Mouse (Mus musculus) thymus, adult 2 months (tissue): Measurements from ENCODE around the gene Ptpa.

Experiments used
- CTCF ChIP-seq: fragments of 200-500 bp; IDR thresholded peaks from 2 replicates; pipeline ENCODE4 v1.5.1; 2012; ENCODE audit warnings: mild to moderate bottlenecking, control low read depth, low read length, moderate library complexity, borderline replicate concordance; ENCODE audit not compliant: control insufficient read depth, poor library complexity, insufficient read depth; ENCODE audit errors: extremely low read depth
- POLR2A ChIP-seq: fragments of 200-500 bp; IDR thresholded peaks from 2 replicates; pipeline ENCODE4 v1.6.1; 2012; ENCODE audit warnings: mild to moderate bottlenecking, low read length, control low read depth, moderate library complexity; ENCODE audit not compliant: control insufficient read depth, poor library complexity, insufficient read depth; ENCODE audit errors: extremely low read depth

DNA sequence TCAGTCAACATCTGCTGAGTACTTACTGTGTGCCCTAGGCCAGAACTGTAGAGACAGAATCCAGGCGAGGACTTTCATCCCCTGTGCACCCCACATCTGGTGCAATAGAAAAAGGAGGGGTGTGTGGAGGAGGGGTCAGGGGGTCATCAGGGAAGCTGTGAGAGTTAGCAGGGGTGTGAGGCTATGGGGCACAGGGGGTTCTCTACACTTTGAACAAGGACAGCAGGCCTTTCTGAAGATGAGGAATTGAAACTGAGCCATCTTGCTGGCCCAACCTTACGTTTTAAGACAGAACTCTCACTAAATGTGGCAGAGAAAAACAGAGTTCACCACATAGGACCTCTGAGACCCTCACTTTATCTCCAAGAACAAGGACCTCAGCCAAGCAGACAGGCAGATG is 74.5 kb downstream of the Ptpa start:
- TF ChIP-seq CTCF, result no peak
- TF ChIP-seq POLR2A, result no peak
